Mouse (Mus musculus): ENCODE measurements at regions not wholly inside any gene's neighbourhood (a gene's known extent, or its start where the extent isn't known, plus 50 kb on each side); places are given as distances from the start of the nearest gene placed in this dataset.
A peak's percentile ranks its signal among the peaks of the same experiment; 100 is the strongest.

- no peak for DNase-seq
Observed at GRCm38 (mm10) chr11:63507387-63507786, 378.6 kb downstream of the Pmp22 start.

DNA sequence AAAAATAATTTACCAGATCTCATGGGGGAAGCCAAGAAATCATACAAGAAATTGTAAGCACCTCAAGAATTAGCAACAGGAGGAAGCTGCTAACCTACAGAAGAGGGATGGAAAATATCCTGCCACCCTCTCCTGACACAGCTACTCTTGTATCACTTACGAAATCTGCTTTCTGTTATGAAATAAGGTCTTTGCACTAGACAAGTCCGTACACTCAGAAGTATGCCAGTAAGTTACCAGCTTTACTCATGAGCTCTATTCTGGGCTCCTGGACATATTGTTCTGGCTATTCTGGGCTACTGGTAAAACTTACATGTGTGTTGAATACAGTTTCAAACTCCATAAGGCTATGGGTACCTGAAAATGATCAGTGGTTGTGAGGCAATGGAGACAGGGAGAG lies 379.9 kb downstream of the Pmp22 start:
- DNase-seq = no peak

- DNase-seq = no peak
Observed at GRCm38 (mm10) chr11:63510611-63511010, 381.8 kb downstream of the Pmp22 start.

DNA sequence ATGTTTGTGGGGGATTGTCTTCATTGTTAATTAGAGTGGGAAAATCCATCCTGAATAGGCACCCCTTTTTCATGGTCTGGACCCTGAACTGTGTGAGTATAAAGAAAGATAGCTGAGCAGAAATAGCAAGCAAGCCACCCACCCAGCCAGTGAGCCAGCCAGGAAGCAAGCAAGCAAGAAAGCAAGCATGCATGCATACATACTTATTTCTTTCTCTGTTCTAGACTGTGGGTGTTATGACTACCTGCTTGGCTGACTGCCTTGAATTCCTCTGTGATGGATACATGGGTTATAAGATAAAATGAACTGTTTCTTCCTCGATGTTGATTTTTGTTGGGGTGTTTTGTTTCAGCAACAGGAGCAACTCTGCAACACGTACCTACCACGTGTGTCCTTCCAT lies 385.8 kb downstream of the Pmp22 start:
- DNase-seq = peak; percentile 8

- peak; percentile 12 for DNase-seq
Observed at GRCm38 (mm10) chr11:63518847-63519246, 390.1 kb downstream of the Pmp22 start.

GRCm38 (mm10) chr11:63524254-63524653 lies 395.5 kb downstream of the Pmp22 start:
- no peak for DNase-seq

GRCm38 (mm10) chr11:63525431-63525830 lies 396.6 kb downstream of the Pmp22 start:
- DNase-seq = no peak

GRCm38 (mm10) chr11:63525956-63526355 lies 396.1 kb downstream of the Hs3st3b1 start:
- no peak for DNase-seq

DNA sequence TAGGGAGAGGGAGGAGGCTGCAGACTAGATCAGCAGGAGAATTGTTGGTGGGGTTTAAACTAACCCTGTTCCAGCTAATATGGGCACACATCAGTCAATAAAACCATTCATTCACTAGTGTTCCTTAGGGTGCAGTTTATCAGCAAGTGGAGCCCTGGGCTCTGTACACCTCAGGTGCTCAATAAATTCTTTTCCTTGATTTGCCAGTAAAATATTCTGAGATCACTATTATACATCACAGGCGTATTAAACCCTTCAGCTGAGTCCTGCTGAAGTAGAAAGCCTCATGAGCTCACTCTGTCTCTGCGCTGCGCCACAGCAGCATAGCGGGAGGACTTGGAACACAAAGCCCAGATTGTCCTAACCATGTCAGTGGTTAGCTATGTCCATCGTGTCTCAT lies 389.3 kb downstream of the Hs3st3b1 start:
- no peak for DNase-seq

GRCm38 (mm10) chr11:63533555-63534200 lies 388.4 kb downstream of the Hs3st3b1 start:
- no peak for DNase-seq

- DNase-seq = peak; percentile 2
Observed at GRCm38 (mm10) chr11:63537693-63538092, 384.4 kb downstream of the Hs3st3b1 start.

DNA sequence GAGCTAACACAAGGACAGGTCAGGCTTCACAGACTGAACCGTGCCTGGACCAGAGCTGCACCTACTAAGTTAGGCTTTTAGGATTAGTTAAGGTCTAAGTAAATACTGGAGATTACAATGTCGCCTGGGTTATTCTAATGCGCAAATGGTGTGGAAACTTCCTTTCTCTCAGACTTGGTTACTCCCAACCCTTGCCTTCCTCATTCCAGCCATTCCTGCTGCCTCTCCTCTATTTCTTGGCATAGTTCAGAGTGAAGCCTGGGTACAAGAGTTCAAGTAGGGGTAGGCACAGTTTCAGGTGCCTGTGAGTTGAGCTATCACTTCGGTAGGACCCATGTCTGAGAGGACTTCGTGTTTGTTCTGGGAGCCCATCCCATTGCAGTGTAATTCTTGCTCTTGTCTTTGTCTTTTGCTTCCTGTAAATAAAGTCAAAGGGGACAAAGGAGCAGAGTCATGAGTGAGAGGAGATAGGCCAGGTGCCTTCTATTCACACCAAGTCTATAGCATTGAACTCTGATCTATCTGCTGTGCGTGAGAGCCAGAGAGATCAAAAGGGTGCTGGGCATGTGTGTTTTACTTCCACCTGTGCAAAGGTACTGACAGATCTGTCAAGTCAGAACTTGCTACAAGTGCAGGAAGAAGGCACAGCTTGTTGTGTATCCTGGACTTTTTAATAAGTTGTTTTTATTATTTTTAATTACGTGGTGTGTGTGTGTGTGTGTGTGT lies 378.0 kb downstream of the Hs3st3b1 start:
- DNase-seq = no peak

DNA sequence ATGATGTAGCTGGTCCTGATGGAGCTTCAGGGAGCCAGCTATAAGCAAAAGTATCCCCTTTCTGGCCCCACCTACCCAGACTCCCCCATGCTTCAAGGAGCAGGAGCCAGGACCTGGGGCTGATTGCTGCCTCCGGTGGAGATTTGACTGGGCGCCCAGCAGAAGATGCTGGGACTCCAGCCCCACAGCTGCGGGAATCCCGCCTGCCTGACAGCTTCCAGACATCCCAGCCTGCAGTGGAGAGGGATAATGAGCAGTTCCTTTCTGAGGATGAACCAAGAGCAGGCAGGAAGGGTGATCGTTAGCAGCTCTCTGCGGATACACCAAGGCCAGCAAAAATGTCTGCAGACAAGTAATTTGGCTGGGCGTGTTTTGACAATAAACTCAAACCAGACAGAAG lies 376.6 kb downstream of the Hs3st3b1 start:
- no peak for DNase-seq

- no peak for DNase-seq
Observed at GRCm38 (mm10) chr11:63560466-63560865, 361.6 kb downstream of the Hs3st3b1 start.

- DNase-seq = no peak
Observed at GRCm38 (mm10) chr11:63562696-63563095, 359.4 kb downstream of the Hs3st3b1 start.

GRCm38 (mm10) chr11:63565471-63566232 lies 356.4 kb downstream of the Hs3st3b1 start:
- peak; percentile 12 for DNase-seq

DNA sequence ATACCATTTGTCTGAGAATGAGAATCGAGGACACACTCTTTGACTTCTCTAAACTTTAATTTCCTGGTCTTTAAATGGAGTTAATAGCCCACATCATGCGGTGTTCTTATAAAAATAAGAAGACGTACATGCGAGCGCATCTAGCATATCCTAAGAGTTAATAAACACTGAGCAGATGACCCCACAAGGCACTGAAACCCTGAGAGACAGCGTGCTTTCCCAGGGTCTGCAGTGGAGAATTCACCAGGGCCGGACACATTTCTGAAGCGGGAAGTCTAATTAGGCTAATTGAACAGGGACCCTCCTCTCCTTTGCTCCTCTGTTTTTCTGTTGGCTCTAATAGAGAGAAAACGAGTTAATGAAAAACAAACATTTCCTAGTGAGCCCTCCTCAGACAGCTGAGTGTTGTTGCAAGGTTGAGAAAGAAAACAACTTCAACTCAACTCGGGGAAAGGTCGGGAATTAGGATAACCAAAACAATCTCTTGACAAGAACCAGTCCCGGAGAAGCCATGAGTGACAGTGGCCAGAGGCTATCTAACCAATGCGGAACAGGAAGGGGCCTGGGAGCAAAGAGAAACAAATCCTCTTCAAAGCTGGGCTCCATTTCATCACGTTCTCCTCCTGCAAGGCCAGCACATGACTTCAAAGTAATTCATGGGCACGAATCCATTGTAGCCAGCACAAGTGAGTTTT lies 352.2 kb downstream of the Hs3st3b1 start:
- no peak for DNase-seq

DNA sequence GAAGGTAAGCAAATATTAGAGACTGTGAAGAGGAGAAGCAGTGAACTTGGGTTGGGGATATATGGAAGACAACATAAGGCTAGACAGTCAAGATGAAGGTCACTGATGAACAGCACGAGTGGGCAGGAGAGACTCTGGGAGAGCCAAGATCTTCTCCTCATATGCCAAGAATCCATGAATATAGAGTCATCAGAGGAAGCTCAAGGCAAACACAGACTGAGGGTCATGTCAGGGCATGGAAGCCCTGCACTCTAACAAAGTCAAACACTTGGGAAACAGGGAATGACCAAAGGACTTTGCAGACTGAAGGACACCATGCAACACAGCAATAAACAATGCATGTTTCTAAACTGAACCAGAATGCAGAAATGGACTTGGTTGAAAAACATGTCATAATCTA lies 351.4 kb downstream of the Hs3st3b1 start:
- DNase-seq = no peak

GRCm38 (mm10) chr11:63573271-63573670 lies 348.8 kb downstream of the Hs3st3b1 start:
- no peak for DNase-seq

- no peak for DNase-seq
Observed at GRCm38 (mm10) chr11:63583321-63583720, 338.8 kb downstream of the Hs3st3b1 start.

GRCm38 (mm10) chr11:63585216-63585869 lies 336.7 kb downstream of the Hs3st3b1 start:
- peak; percentile 2 for DNase-seq

- peak; percentile 15 for DNase-seq
Observed at GRCm38 (mm10) chr11:63620220-63620619, 301.9 kb downstream of the Hs3st3b1 start.

DNA sequence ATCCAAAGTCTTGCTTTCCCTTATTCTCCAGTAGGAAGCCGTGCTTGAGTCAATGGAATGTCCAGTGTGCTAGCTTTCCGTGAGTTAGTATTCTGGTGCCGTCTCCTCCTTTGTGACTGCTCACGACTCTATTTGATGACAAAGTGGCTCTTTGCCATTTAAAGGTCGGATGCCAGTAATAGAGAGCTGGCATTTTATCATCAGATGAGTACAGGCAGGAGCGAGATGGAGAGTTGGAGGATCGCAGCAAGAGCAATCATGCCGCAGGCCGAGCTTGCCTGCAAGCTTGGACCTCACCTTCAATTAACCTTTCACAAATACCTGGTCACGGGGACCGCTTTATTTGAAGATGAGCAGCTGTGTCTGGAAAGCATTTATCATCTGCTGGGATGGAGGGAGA lies 291.8 kb downstream of the Hs3st3b1 start:
- no peak for DNase-seq
